Mouse (Mus musculus) megakaryocyte, embryonic 14.5 days (primary cell): ENCODE data around the gene Serpina16.

ENCODE experiments used
- FLI1 ChIP-seq: IDR thresholded peaks from 2 replicates; pipeline ENCODE4 v1.6.1; 2012; ENCODE audit warnings: low read length, inconsistent platforms, mixed read lengths
- GATA1 ChIP-seq: IDR thresholded peaks from 3 replicates; pipeline ENCODE4 v1.6.1; 2012; ENCODE audit warnings: mixed read lengths, low read length, inconsistent platforms, borderline replicate concordance

DNA sequence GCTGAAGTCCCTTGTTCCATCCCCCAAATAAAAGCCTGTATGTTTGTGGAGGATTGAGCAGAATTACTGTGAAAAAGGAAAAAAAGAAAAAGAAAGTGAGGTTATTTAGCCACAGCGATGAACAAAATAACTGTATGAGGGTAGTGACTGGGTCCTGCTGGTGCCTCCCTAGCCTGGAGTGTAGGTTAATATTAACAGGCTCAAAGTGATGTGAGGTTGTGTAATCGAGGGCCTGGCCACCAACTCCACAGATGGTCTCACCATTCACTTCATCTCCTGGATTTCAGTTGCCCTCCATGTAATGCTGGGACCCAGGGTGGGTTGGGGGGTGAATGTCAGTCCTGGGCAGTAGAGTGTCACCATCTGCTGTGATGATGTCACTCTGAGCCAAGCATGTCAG, 5.8 kb upstream of the Serpina16 start:
- TF ChIP-seq GATA1 (no peak), FLI1 (no peak)
